Mouse (Mus musculus) adrenal gland, postnatal 36 days (tissue): ENCODE results near the gene Apba2. TPM values are rescaled to one million over a fixed set of nuclear protein-coding genes. Genes with fewer than 3 reads are reported as not detected.

Experiments used
- total RNA-seq, 2 experiments: library from RNA; stranded (reverse); gene quantifications; 2 replicates each; pipeline ENCODE4 v1.2.3; 2021

Apba2 gene
- total RNA-seq, 2 experiments from 2014 or later, result 0.33 TPM

Other genes with a start within 250 kb of the Apba2 start
- gene Mtmr10, start 214.1 kb upstream of the Apba2 start, total RNA-seq, result 10 to 100 TPM; 26.6 to 28.4 TPM
- 1 to 10 TPM; 5.7 to 6.9 TPM for gene Fan1, start 127.6 kb upstream of the Apba2 start, total RNA-seq
- gene Mphosph10, start 109.4 kb upstream of the Apba2 start, total RNA-seq, result 10 to 100 TPM; 25.0 to 27.6 TPM
- 10 to 100 TPM; 55.7 to 86.5 TPM for gene Mcee, start 109.1 kb upstream of the Apba2 start, total RNA-seq